Mouse (Mus musculus) layer of hippocampus, postnatal 36 days (tissue): Measurements from ENCODE around the gene Tmem135. TPM values are rescaled to one million over a fixed set of nuclear protein-coding genes. Genes with fewer than 3 reads are reported as not detected.

ENCODE experiments used
- microRNA-seq, 2 experiments: library from miRNA; unstranded; fragments of <30 nt; microRNA quantifications; one replicate each; pipeline ENCODE4 v1.2.0; 2021
- total RNA-seq, 2 experiments: library from RNA; stranded (reverse); gene quantifications; 2 replicates each; pipeline ENCODE4 v1.2.3; 2021

Tmem135 gene
- total RNA-seq, 2 experiments from 2014 or later = 72.9 to 82.2 TPM

Small RNA genes within 50 kb of the gene (microRNA-seq; reads per million reads assigned to microRNA genes)
- gene Gm22171 (0 reads per million in 2 experiments), gene Gm24659 (0 reads per million in 2 experiments)

Other genes starting within 250 kb of the Tmem135 start
- gene Fzd4, start 133 bp upstream of the Tmem135 start, total RNA-seq = 1 to 10 TPM; 7.4 to 9.0 TPM
- 10 to 100 TPM; 13.8 to 14.7 TPM for gene Prss23, start 123.0 kb upstream of the Tmem135 start, total RNA-seq
- gene Me3, start 228.2 kb upstream of the Tmem135 start, total RNA-seq = 10 to 100 TPM; 86.7 to 87.4 TPM